Mouse (Mus musculus) C2C12 (cell line): ENCODE data around the gene Stat3.

ENCODE experiments used
- CEBPB ChIP-seq: IDR thresholded peaks from one replicate; pipeline ENCODE4 v1.6.1; 2011; ENCODE audit warnings: low read depth, mild to moderate bottlenecking, control low read depth, moderate library complexity
- CTCF ChIP-seq: IDR thresholded peaks from one replicate; pipeline ENCODE4 v1.5.1; 2011; ENCODE audit not compliant: control insufficient read depth, insufficient read depth, insufficient read length
- FOSL1 ChIP-seq: IDR thresholded peaks from one replicate; pipeline ENCODE4 v1.8.0; 2011; ENCODE audit warnings: mild to moderate bottlenecking, low read length; ENCODE audit not compliant: poor library complexity, insufficient read depth, severe bottlenecking
- MAX ChIP-seq: IDR thresholded peaks from one replicate; pipeline ENCODE4 v1.6.1; 2011; ENCODE audit warnings: mild to moderate bottlenecking, control low read depth
- MYOD1 ChIP-seq: IDR thresholded peaks from one replicate; pipeline ENCODE4 v1.6.1; 2011; ENCODE audit warnings: low read depth; ENCODE audit not compliant: control insufficient read depth, insufficient read length
- MYOG ChIP-seq: IDR thresholded peaks from one replicate; pipeline ENCODE4 v1.6.1; 2011; ENCODE audit not compliant: control insufficient read depth, insufficient read length; ENCODE audit errors: extremely low read depth
- USF1 ChIP-seq: IDR thresholded peaks from one replicate; pipeline ENCODE4 v1.6.1; 2011; ENCODE audit warnings: low read depth, mild to moderate bottlenecking, control low read depth, moderate library complexity

GRCm38 (mm10) chr11:100970557-100970937 is 31.2 kb upstream of the Stat3 start, which contains the start of gene Cavin1:
- TF ChIP-seq CTCF, result no peak
- TF ChIP-seq MYOD1, result no peak
- no peak for TF ChIP-seq MAX
- no peak for TF ChIP-seq USF1
- TF ChIP-seq CEBPB, result no peak
- no peak for TF ChIP-seq MYOG
- TF ChIP-seq FOSL1, result no peak
